Mouse (Mus musculus) mesoderm, embryonic 11.5 days (tissue): Measurements from ENCODE around the gene Adgrv1.
"Not testable (repeated sequence)": the region's sequence is repeated elsewhere in the genome, so short reads cannot be mapped to it uniquely, and the experiment has no call there.

Source experiments
- DNase-seq: peaks from one replicate; pipeline ENCODE4 v3.0.0-alpha.2; 2012; ENCODE audit warnings: low read depth, low spot score

The Adgrv1 gene

GRCm38 (mm10) chr13:81342987-81343596 is 289.9 kb downstream of the Adgrv1 start:
- no peak for DNase-seq

- DNase-seq, result no peak
These were observed 297.7 kb downstream of the Adgrv1 start for GRCm38 (mm10) chr13:81335241-81335640.

- peak; percentile 65 for DNase-seq
These were observed 300.9 kb downstream of the Adgrv1 start for GRCm38 (mm10) chr13:81332018-81332417.

DNA sequence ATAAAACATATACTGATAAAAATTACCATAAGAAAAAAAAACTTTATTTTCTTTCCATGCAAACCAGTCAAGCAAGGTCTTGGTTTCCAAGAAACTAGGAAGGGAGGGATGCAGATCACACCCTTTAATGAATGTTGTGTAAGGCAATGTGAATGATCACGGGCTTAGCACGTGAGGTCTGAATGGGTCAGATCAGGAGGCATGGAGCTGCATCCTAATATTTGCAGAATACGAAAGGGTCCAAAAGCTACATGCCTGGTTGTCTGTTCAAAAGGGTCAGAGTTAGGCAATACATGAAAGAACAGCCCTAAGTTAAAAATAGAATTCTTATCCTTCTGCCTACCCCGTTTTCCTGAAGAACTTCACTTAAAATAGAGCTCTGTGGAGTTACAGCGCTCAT is 303.2 kb downstream of the Adgrv1 start:
- DNase-seq, result no peak

DNA sequence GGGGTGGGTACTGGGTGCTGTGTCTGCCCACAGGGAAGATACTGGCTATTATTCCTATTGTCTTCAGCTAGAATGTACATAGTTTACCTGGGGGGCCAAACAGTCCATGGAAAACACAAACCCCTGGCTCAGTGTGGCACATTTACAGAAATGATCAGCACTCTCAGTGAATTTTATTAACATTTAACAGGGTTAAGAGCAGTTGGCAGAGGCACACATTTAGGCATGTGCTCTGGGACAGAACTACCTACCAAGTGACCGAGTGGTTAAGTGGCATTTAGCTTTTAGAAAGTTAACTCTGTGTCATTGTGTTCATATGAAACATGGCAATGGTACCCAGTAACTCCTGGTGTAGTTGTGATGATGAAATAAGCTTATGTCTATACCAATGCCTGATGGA is 304.8 kb downstream of the Adgrv1 start:
- DNase-seq, result no peak

GRCm38 (mm10) chr13:81325606-81326215 is 307.2 kb downstream of the Adgrv1 start:
- no peak for DNase-seq

DNA sequence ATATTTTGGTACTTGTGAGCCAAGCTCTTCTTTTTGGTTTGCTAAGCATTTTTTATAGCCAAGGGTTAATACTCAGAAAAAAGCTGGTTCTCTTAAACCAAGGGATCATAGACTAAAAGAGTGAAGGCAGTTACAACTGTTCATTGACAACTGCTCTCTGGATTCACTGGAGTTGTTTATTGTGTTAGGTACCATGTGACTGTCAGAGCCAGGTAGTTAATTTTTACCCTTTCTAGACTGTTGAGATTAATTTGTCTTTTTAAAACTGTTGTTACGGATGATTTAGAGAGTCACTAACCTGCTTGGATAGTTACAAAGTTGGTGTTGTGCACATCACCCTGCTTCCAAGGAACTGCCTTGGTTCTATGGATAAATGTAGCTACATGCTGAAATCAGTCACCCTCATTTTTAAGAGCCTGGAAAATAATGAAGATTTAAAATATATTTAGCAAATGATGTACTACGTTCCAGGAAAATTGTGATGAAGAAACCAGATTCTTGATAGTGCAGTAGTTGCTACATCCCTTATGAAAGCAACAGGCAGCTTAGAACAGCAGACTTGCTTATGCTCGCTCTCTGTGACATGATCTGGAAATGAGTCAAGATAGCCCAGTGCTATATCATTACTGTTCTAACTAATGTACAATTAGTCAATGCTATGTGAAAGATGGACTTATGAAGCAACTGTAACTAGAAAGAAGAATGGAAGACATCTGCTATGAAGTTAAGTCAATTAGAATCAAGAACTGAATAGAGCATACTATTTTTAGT is 309.2 kb downstream of the Adgrv1 start:
- no peak for DNase-seq

DNA sequence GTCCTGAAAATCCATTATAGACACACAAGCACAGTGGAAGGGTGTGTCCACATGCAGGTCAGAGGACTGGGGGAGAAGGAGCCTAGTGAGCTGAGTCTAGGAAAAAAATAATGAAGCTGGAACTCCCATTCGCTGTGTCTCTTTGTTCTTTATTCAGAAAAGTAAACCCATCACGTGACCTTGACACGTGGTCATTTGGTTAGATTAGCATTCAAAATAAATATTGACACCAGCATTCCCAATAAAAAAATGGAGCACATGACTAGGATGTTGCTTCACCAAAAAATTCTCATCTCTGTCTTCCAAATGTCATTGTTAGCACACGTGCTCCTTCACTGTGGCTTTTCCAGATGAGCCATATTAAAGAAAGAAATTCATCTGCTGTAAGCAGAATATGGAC is 316.4 kb downstream of the Adgrv1 start:
- DNase-seq, result no peak

- peak; percentile 10 for DNase-seq
These were observed 318.4 kb downstream of the Adgrv1 start for GRCm38 (mm10) chr13:81314306-81315120.

GRCm38 (mm10) chr13:81312148-81312547 is 320.8 kb downstream of the Adgrv1 start:
- no peak for DNase-seq

GRCm38 (mm10) chr13:81300851-81301250 is 332.1 kb downstream of the Adgrv1 start:
- no peak for DNase-seq

DNA sequence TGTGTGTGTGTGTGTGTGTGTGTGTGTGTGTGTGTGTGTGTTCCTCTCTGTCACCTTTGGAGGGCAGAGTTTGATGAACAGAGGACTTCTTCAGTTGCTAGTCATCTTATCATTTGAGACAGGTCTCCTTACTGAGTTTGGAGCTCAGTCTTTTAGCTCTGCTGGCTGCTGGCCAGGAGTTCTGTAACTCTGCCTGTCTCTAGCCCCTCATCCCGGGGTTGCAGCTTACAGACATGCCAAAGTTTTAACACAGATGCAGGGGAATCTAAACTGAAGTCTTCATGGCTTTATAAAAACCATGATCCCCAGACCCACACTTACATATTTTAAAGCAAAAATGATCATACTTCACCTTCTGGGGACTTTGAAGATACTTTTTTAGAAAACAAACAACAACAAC is 338.8 kb downstream of the Adgrv1 start:
- DNase-seq, result no peak

DNA sequence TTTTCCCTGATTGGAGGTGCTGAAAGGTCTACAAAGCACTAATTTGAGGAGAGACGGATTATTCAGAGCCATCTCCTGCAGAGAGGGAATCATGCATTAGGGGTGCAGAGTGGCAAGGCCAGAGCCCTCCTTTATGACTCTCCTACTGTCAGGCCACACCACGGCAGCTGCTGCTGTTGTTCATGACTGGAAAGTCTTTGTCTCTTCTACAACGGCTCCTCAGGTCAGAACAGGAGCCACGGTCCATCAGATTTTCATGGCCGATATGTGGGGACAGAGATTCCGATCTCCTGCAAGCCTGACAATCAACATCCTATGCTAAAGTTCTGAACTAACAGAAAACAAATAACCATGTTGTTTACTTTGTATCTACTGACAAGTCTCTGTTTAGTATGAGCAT is 350.8 kb downstream of the Adgrv1 start:
- no peak for DNase-seq

- DNase-seq, result no peak
These were observed 352.2 kb downstream of the Adgrv1 start for GRCm38 (mm10) chr13:81280650-81281229.

DNA sequence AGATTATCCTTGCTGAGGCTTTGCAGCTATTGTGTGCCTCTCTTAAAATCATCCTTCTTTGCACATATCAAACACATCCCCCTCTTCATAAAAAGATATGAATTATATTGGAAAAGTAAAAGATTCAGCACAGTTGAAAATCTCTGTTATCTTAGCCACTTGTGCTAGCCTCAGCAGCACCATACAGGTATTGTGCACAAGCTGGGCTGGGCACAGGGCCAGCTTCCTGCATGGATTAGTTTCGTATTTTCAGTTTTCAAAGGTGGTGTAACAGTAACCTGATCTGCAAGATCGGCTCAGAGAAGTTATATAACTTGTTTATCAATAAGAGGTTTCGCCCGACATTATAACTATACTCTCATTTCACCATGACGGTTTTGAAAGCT is 353.6 kb downstream of the Adgrv1 start:
- DNase-seq, result no peak

DNA sequence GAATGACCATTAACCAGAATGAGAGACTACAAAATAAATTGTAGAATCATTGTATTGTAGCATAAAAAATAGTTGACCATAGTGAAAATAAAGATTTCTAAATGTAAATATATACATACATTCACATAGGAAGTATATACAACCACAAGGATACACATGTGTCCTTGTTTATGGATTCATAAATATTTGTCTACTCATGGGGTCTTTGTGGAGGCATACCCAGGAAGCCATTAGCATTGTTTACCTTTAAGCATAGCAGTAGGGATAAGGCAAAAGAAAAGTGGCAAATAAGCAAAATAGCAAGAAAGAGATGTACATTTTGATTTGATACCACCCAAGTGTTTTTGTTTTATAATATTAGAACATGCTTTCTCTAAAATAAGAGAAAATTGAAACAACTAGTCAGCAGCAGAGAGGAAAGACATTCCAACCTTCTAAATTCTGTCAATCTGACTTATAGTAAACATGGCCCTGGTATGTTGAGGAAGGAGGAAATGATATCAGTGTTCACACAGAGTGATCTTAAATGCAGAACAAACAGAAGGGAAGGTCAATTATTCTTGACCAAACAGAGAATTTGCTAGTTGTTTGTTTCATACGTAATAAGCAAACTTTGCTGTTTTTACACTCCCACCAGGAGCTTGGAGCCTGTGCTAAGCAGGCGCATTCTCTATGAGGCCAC is 354.1 kb downstream of the Adgrv1 start:
- DNase-seq, result no peak

DNA sequence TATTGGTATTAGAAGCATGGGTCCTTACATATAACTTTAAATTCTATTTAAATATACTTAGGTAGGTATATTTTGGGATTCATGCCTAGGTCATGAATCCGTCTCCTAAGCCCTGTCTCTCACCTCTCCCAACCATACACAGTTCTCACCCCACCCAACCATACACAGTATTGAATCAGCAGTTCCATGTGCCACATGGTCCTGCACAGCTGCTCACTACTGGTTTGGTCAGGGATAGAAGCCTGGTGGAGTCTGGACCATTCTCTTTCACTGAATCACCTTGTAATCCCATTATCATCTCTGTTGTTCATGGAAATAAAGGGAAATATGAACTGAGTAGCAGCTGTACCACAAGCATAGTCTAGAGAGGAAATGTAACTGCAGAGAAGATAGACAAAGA is 359.1 kb downstream of the Adgrv1 start:
- no peak for DNase-seq

DNA sequence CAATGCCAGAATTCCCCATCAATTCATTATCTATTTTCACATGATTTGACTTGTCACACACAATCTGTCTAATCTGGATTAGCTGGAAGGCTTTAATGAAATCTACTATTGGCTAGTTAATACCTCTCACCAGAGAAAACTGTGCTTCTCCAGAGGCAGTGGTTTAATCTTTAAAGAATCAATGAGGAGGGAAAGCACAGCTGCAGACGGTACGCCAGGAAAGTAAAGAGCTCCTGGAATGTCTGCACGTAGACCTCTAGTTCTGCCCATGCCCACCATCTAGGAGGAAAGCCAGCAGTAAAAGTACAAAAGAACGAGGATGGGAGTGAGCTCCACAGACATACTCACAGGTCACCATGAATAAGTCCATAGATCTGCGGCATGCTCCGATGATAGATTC is 362.6 kb downstream of the Adgrv1 start:
- no peak for DNase-seq

DNA sequence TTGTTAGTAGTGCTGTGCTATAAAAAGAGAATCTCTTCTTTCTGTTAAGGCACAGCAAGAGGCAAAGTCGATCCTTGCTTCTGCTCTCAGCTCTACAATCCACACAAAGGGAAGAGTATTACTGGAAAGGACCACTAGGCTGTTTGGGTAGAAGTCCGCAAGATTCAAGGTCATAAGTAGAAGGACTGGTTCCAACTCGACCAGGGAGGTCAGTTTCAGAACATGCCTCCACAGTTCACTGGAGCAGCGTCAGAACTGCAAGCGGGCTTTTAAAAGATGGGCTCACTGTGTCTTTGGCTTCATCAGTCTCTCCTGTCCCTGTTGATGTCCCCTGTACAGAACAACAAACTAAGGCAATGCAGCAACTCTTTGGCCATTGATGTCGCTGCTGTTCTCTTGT is 363.9 kb downstream of the Adgrv1 start:
- DNase-seq, result no peak

DNA sequence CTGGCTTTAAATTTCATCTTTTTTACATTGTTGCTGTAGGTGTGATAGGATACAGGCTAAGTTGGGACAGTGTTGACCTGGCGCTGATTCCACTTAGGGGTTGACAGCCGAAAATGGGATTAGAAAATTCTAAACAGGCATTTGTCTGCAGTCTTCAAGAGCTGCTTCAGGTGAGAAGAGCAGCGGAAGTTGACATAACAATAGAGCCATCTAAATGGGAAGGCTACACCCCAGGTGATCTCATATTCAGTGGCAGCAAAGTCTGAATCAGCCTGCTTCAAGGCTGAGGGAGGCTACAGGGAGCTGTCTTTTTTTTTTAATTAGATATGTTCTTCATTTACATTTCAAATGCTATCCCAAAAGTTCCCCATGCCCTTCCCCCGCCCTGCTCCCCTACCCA is 365.5 kb downstream of the Adgrv1 start:
- DNase-seq, result not testable (repeated sequence)

DNA sequence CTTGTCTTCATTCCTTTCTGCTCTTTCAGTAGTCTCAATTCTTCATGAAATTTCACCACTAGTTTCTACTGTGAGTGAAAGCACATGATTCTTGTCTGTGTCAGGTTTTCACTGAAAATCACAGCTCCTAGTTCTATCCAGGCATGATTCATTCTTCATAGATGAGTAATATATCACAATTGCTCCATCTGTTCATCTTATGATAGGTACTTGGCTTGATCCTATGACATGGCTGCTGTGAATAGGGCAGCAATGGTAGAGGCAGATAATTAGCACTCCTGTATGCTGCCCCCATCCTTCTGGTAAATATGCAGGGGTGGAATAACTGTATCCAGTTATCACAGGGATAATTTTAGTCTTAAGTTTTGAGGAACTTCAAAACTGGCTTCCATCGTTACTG is 368.5 kb downstream of the Adgrv1 start:
- no peak for DNase-seq
